In the genomic region with DNA sequence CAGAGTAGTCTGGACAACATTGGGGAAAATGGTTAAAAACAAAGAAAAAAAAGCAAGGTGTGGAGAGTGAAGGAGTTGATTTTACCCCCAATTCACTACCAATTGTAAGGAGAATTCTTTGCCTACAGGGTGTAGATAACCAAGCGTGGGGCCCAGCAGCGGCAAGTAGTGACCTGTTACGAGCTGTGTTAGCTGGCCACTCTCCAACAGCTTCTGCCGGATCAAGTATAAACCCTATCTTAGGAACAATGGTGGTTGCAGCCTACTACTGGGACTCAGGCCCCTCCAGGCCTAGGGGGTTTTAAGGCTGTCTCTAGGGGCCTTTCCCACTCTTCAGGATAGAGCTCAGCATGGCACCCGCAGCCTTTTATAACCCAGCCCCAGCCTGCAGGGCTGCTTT, we compare ENCODE assay signal across 13 mouse cellular contexts. TPM values are rescaled to one million over a fixed set of nuclear protein-coding genes. Genes with fewer than 3 reads are reported as not detected.
DNase-seq lines count a peak whose midpoint lies in the region; ATAC-seq and TF ChIP-seq lines count a peak whose summit lies in the region.
"Had no signal": no experiment of that assay in that cellular context is flagged by ENCODE, and none has a peak within 500 bp of the region (broad histone marks: within the 10 kb centered on the region; RNA-seq: fewer than 3 reads in every experiment).

No protein-coding gene starts in this region.

- peak overlapping the region; percentile 12; the same call in 1 of the 2 replicates for H3K27ac ChIP-seq in heart, embryonic 11.5 days (ENCODE audit: low read depth, low read length)
- no peak overlapping the region for H3K27ac ChIP-seq in kidney, embryonic 14.5 days (ENCODE audit: low read depth, low read length)
- H3K27ac ChIP-seq in MEL (ENCODE audit: control insufficient read depth, low read depth, low read length), result peak overlapping the region; percentile 59
- H3K27ac ChIP-seq in liver, embryonic 15.5 days (replicated peaks), result peak overlapping the region; percentile 62
- H3K27ac ChIP-seq in hindbrain, embryonic 16.5 days (ENCODE audit: low read depth, low read length), result no peak overlapping the region
- H3K27ac ChIP-seq: limb, embryonic 13.5 days had no signal

- H3K4me3 ChIP-seq in heart, embryonic 11.5 days (ENCODE audit: low read depth, low read length), result no peak overlapping the region
- H3K4me3 ChIP-seq in kidney, embryonic 14.5 days (ENCODE audit: low read length), result no peak overlapping the region
- H3K4me3 ChIP-seq in MEL (ENCODE audit: control insufficient read depth in 1 of 2, insufficient read depth in 1 of 2, low read depth in 2 of 2, low read length in 2 of 2), result peak overlapping the region in 1 of 2 experiments; percentile 31; a peak in 1 of 4 replicates
- no peak overlapping the region for H3K4me3 ChIP-seq in liver, embryonic 15.5 days (replicated peaks)
- H3K4me3 ChIP-seq in hindbrain, embryonic 16.5 days (ENCODE audit: low read length), result no peak overlapping the region
- H3K4me3 ChIP-seq: limb, embryonic 13.5 days; megakaryocyte, embryonic 14.5 days had no signal

- no peaks in the 10 kb centered on the region for H3K9me3 ChIP-seq in heart, embryonic 11.5 days (replicated peaks; ENCODE audit: control insufficient read depth, low read length)
- no peaks in the 10 kb centered on the region for H3K9me3 ChIP-seq in kidney, embryonic 14.5 days (ENCODE audit: control insufficient read depth, low read length)
- H3K9me3 ChIP-seq in MEL (replicated peaks; ENCODE audit: insufficient read depth, low read length), result no peaks in the 10 kb centered on the region
- H3K9me3 ChIP-seq in liver, embryonic 15.5 days (replicated peaks), result no peaks in the 10 kb centered on the region
- H3K9me3 ChIP-seq in hindbrain, embryonic 16.5 days (ENCODE audit: control insufficient read depth, low read length), result no peaks in the 10 kb centered on the region
- H3K9me3 ChIP-seq: limb, embryonic 13.5 days; megakaryocyte, embryonic 14.5 days had no signal

- TF ChIP-seq RAD21 in MEL (IDR thresholded peaks at IDR 0.05; ENCODE audit: low read depth, low read length), result no peak

- peak in 1 of 2 experiments; percentile 20; a peak in 2 of 4 replicates for TF ChIP-seq EP300 in MEL (IDR thresholded peaks at IDR 0.05; ENCODE audit: low read depth in 1 of 2, low read length in 2 of 2)

- no peak for DNase-seq in heart, adult 18-20 months
- DNase-seq in kidney, postnatal 25 days, result peak; percentile 35 to 57
- peak; percentile 81 for DNase-seq in MEL (ENCODE audit: low read depth, low spot score)
- no peak for DNase-seq in frontal cortex, postnatal 14 days (ENCODE audit: low spot score in 2 of 2)
- DNase-seq: kidney, adult 8-10 months had no signal

- ATAC-seq in heart, embryonic 11.5 days (replicated peaks; ENCODE audit: insufficient number of reproducible peaks, low FRiP score, low TSS enrichment), result no peak
- ATAC-seq in kidney, embryonic 14.5 days (ENCODE audit: low FRiP score, low TSS enrichment), result no peak
- no peak for ATAC-seq in liver, embryonic 15.5 days (ENCODE audit: insufficient read depth)
- ATAC-seq in hindbrain, embryonic 16.5 days, result no peak

- peaks cover 22% of the 10 kb centered on the region for H3K4me1 ChIP-seq in heart, embryonic 11.5 days (ENCODE audit: control insufficient read depth, insufficient read depth, low read length)
- H3K4me1 ChIP-seq in kidney, embryonic 14.5 days (ENCODE audit: control insufficient read depth, insufficient read depth, low read length), result 0 out of 2 replicates have a peak, but pooled peaks cover 11% of the 10 kb centered on the region
- H3K4me1 ChIP-seq in MEL (ENCODE audit: control insufficient read depth in 1 of 2, insufficient read depth in 2 of 2, low read length in 2 of 2), result peaks cover 13 to 32% of the 10 kb centered on the region in 2 experiments
- peaks cover 74% of the 10 kb centered on the region for H3K4me1 ChIP-seq in liver, embryonic 15.5 days (replicated peaks)
- H3K4me1 ChIP-seq in hindbrain, embryonic 16.5 days (ENCODE audit: control insufficient read depth, insufficient read depth, low read depth, low read length), result peaks cover 12% of the 10 kb centered on the region

- no peaks in the 10 kb centered on the region for H3K27me3 ChIP-seq in heart, embryonic 11.5 days (ENCODE audit: control insufficient read depth, insufficient read depth, low read length)
- H3K27me3 ChIP-seq in kidney, embryonic 14.5 days (ENCODE audit: control insufficient read depth, insufficient read depth, low read length), result no peaks in the 10 kb centered on the region
- no peaks in the 10 kb centered on the region for H3K27me3 ChIP-seq in MEL (ENCODE audit: control insufficient read depth in 1 of 2, insufficient read depth in 2 of 2, low read length in 2 of 2)
- H3K27me3 ChIP-seq in liver, embryonic 15.5 days, result no peaks in the 10 kb centered on the region
- no peaks in the 10 kb centered on the region for H3K27me3 ChIP-seq in hindbrain, embryonic 16.5 days (replicated peaks; ENCODE audit: control insufficient read depth, insufficient read depth, low read length)
- H3K27me3 ChIP-seq: limb, embryonic 13.5 days had no signal

- H3K9ac ChIP-seq in heart, embryonic 11.5 days (ENCODE audit: low read depth, low read length), result no peak overlapping the region
- no peak overlapping the region for H3K9ac ChIP-seq in kidney, embryonic 14.5 days (ENCODE audit: low read depth, low read length)
- peak overlapping the region; percentile 48 for H3K9ac ChIP-seq in MEL (ENCODE audit: control insufficient read depth, low read depth, low read length, poor library complexity, severe bottlenecking)
- no peak overlapping the region for H3K9ac ChIP-seq in liver, embryonic 15.5 days
- no peak overlapping the region for H3K9ac ChIP-seq in hindbrain, embryonic 16.5 days (ENCODE audit: low read depth, low read length)
- H3K9ac ChIP-seq: limb, embryonic 13.5 days had no signal

- no peak for TF ChIP-seq CTCF in MEL (IDR thresholded peaks at IDR 0.05 in 2 of 3, conservative IDR thresholded peaks at IDR 0.05 in 1 of 3; ENCODE audit: control insufficient read depth in 1 of 3, insufficient read depth in 1 of 3, low read depth in 2 of 3, low read length in 3 of 3, poor library complexity in 1 of 3, severe bottlenecking in 1 of 3)

- peaks cover 5% of the 10 kb centered on the region; the same call in 1 of the 2 replicates for H3K79me2 ChIP-seq in MEL (ENCODE audit: control insufficient read depth, insufficient read depth, low read length, poor library complexity)

- 29% methylated on average over 5 of the region's 5 CpGs for WGBS in heart, embryonic 11.5 days (ENCODE audit: insufficient replicate concordance)
- WGBS in kidney, embryonic 14.5 days, result 68% methylated on average over 5 of the region's 5 CpGs
- WGBS in liver, embryonic 15.5 days (ENCODE audit: insufficient replicate concordance), result 57% methylated on average over 5 of the region's 5 CpGs
- 57% methylated on average over 5 of the region's 5 CpGs for WGBS in hindbrain, embryonic 16.5 days

- no peak overlapping the region for H3K4me2 ChIP-seq in heart, embryonic 11.5 days
- no peak overlapping the region for H3K4me2 ChIP-seq in kidney, embryonic 14.5 days (replicated peaks; ENCODE audit: low read depth, low read length)
- no peak overlapping the region for H3K4me2 ChIP-seq in liver, embryonic 15.5 days
- H3K4me2 ChIP-seq in hindbrain, embryonic 16.5 days (ENCODE audit: low read length), result no peak overlapping the region
- H3K4me2 ChIP-seq: limb, embryonic 13.5 days had no signal

- H3K36me3 ChIP-seq in heart, embryonic 11.5 days (ENCODE audit: control insufficient read depth, insufficient read depth, low read length), result no peaks in the 10 kb centered on the region
- H3K36me3 ChIP-seq in kidney, embryonic 14.5 days (ENCODE audit: control insufficient read depth, insufficient read depth, low read length), result no peaks in the 10 kb centered on the region
- peaks cover 0 to 21% of the 10 kb centered on the region in 2 experiments; a peak in 2 of 4 replicates for H3K36me3 ChIP-seq in MEL (ENCODE audit: control insufficient read depth in 1 of 2, insufficient read depth in 2 of 2, low read length in 2 of 2)
- H3K36me3 ChIP-seq in liver, embryonic 15.5 days (replicated peaks), result no peaks in the 10 kb centered on the region
- no peaks in the 10 kb centered on the region for H3K36me3 ChIP-seq in hindbrain, embryonic 16.5 days (ENCODE audit: control insufficient read depth, insufficient read depth, low read length)
- H3K36me3 ChIP-seq: limb, embryonic 13.5 days had no signal

- no peak; a peak in 1 of 4 replicates for TF ChIP-seq POLR2A in MEL (IDR thresholded peaks at IDR 0.05; ENCODE audit: control insufficient read depth in 1 of 2, insufficient read depth in 1 of 2, low read depth in 1 of 2, low read length in 2 of 2, poor library complexity in 1 of 2)

RNA-seq across cellular contexts. Expression of gene Hsp90ab1, which starts 5.2 kb away (rescaled TPM):
- polyA plus RNA-seq in heart, embryonic 11.5 days (2014; fragmentation: Nextera tagmentation; extraction: Ambion mirVana), result 1,458 and 1,495 TPM in 2 replicates
- 1,000 to 10,000 TPM; 1,354 to 1,581 TPM for total RNA-seq in heart, adult 18-20 months (2021)
- polyA plus RNA-seq in kidney, embryonic 14.5 days (2014; fragmentation: Nextera tagmentation; extraction: Ambion mirVana), result 1,653 and 1,961 TPM in 2 replicates
- 1,032 and 1,220 TPM in 2 replicates for total RNA-seq in MEL (2012; rRNA removed)
- over 10,000 TPM in 1 of 2 experiments, 1,000 to 10,000 TPM in 1; 4,130 to 27,726 TPM for polyA plus RNA-seq in MEL (2012; ENCODE audit: insufficient read depth in 1 of 2, insufficient read length in 2 of 2, low read depth in 1 of 2, low replicate concordance in 2 of 2, missing spikeins in 1 of 2)
- polyA plus RNA-seq in liver, embryonic 15.5 days (2015; fragmentation: Nextera tagmentation; extraction: Ambion mirVana), result 577 and 585 TPM in 2 replicates
- 1,542 and 1,571 TPM in 2 replicates for polyA plus RNA-seq in hindbrain, embryonic 16.5 days (2015; fragmentation: Nextera tagmentation; extraction: Ambion mirVana)

RNA-seq across cellular contexts. Expression of gene Slc35b2, which starts 14.6 kb away (rescaled TPM):
- polyA plus RNA-seq in heart, embryonic 11.5 days (2014; fragmentation: Nextera tagmentation; extraction: Ambion mirVana), result 87.2 and 91.0 TPM in 2 replicates
- 10 to 100 TPM; 23.4 to 26.0 TPM for total RNA-seq in heart, adult 18-20 months (2021)
- polyA plus RNA-seq in kidney, embryonic 14.5 days (2014; fragmentation: Nextera tagmentation; extraction: Ambion mirVana), result 122 and 140 TPM in 2 replicates
- 65.8 and 81.7 TPM in 2 replicates for total RNA-seq in MEL (2012; rRNA removed)
- 100 to 1,000 TPM in 1 of 2 experiments, not detected in 1; 111 TPM for polyA plus RNA-seq in MEL (2012; ENCODE audit: insufficient read depth in 1 of 2, insufficient read length in 2 of 2, low read depth in 1 of 2, low replicate concordance in 2 of 2, missing spikeins in 1 of 2)
- polyA plus RNA-seq in liver, embryonic 15.5 days (2015; fragmentation: Nextera tagmentation; extraction: Ambion mirVana), result 52.1 and 59.8 TPM in 2 replicates
- polyA plus RNA-seq in hindbrain, embryonic 16.5 days (2015; fragmentation: Nextera tagmentation; extraction: Ambion mirVana), result 96.2 and 101 TPM in 2 replicates

RNA-seq across cellular contexts. Expression of gene Slc29a1, which starts 21.2 kb away (rescaled TPM):
- polyA plus RNA-seq in heart, embryonic 11.5 days (2014; fragmentation: Nextera tagmentation; extraction: Ambion mirVana), result 52.7 and 61.2 TPM in 2 replicates
- total RNA-seq in heart, adult 18-20 months (2021), result 10 to 100 TPM; 65.0 to 67.4 TPM
- 61.4 and 83.5 TPM in 2 replicates for polyA plus RNA-seq in kidney, embryonic 14.5 days (2014; fragmentation: Nextera tagmentation; extraction: Ambion mirVana)
- 200 and 238 TPM in 2 replicates for total RNA-seq in MEL (2012; rRNA removed)
- 100 to 1,000 TPM in 1 of 2 experiments, not detected in 1; 341 TPM for polyA plus RNA-seq in MEL (2012; ENCODE audit: insufficient read depth in 1 of 2, insufficient read length in 2 of 2, low read depth in 1 of 2, low replicate concordance in 2 of 2, missing spikeins in 1 of 2)
- 175 and 180 TPM in 2 replicates for polyA plus RNA-seq in liver, embryonic 15.5 days (2015; fragmentation: Nextera tagmentation; extraction: Ambion mirVana)
- polyA plus RNA-seq in hindbrain, embryonic 16.5 days (2015; fragmentation: Nextera tagmentation; extraction: Ambion mirVana), result 55.7 and 56.5 TPM in 2 replicates

RNA-seq across cellular contexts. Expression of gene Nfkbie, which starts 22.7 kb away (rescaled TPM):
- polyA plus RNA-seq in heart, embryonic 11.5 days (2014; fragmentation: Nextera tagmentation; extraction: Ambion mirVana), result 2.4 TPM in 2 replicates
- 1 to 10 TPM; 1.2 to 3.1 TPM for total RNA-seq in heart, adult 18-20 months (2021)
- polyA plus RNA-seq in kidney, embryonic 14.5 days (2014; fragmentation: Nextera tagmentation; extraction: Ambion mirVana), result 3.5 and 4.8 TPM in 2 replicates
- total RNA-seq in MEL (2012; rRNA removed), result 2.7 and 3.3 TPM in 2 replicates
- polyA plus RNA-seq in MEL (2012; ENCODE audit: insufficient read depth in 1 of 2, insufficient read length in 2 of 2, low read depth in 1 of 2, low replicate concordance in 2 of 2, missing spikeins in 1 of 2), result 1 to 10 TPM in 1 of 2 experiments, not detected in 1; 5.7 TPM
- 1.2 and 1.6 TPM in 2 replicates for polyA plus RNA-seq in liver, embryonic 15.5 days (2015; fragmentation: Nextera tagmentation; extraction: Ambion mirVana)
- polyA plus RNA-seq in hindbrain, embryonic 16.5 days (2015; fragmentation: Nextera tagmentation; extraction: Ambion mirVana), result 6.1 and 6.8 TPM in 2 replicates

RNA-seq across cellular contexts. Expression of gene Mymx, which starts 23.7 kb away (rescaled TPM):
- polyA plus RNA-seq in heart, embryonic 11.5 days (2014; fragmentation: Nextera tagmentation; extraction: Ambion mirVana), result 1.4 TPM in 1 of 2 replicates, not detected in the other
- not detected for total RNA-seq in heart, adult 18-20 months (2021)
- 4.2 and 5.1 TPM in 2 replicates for polyA plus RNA-seq in kidney, embryonic 14.5 days (2014; fragmentation: Nextera tagmentation; extraction: Ambion mirVana)
- total RNA-seq in MEL (2012; rRNA removed), result not detected in 2 replicates
- not detected for polyA plus RNA-seq in MEL (2012; ENCODE audit: insufficient read depth in 1 of 2, insufficient read length in 2 of 2, low read depth in 1 of 2, low replicate concordance in 2 of 2, missing spikeins in 1 of 2)
- polyA plus RNA-seq in liver, embryonic 15.5 days (2015; fragmentation: Nextera tagmentation; extraction: Ambion mirVana), result 0.54 and 1.1 TPM in 2 replicates
- 1.2 TPM in 1 of 2 replicates, not detected in the other for polyA plus RNA-seq in hindbrain, embryonic 16.5 days (2015; fragmentation: Nextera tagmentation; extraction: Ambion mirVana)
- total RNA-seq: granulocyte monocyte progenitor cell, adult 5-6 weeks; layer of hippocampus, postnatal 14 days had no signal

Comparison
In these comparisons a context has a peak if more than half of its experiments do, and no peak if none do; other contexts are left out.
1. H3K27ac ChIP-seq: peak in heart, embryonic 11.5 days (single experiment), MEL (single experiment) and liver, embryonic 15.5 days (single experiment); none in kidney, embryonic 14.5 days (single experiment) and hindbrain, embryonic 16.5 days (single experiment).
2. DNase-seq: peak in kidney, postnatal 25 days (2 of 2) and MEL (single experiment); none in heart, adult 18-20 months (0 of 2) and frontal cortex, postnatal 14 days (0 of 2).